Comparison of ENCODE assay signal across 33 mouse cellular contexts in genomic region chr17:29510691-29511090, GRCm38 (mm10). TPM values are rescaled to one million over a fixed set of nuclear protein-coding genes. Genes with fewer than 3 reads are reported as not detected.
DNase-seq lines count a peak whose midpoint lies in the region; ATAC-seq and TF ChIP-seq lines count a peak whose summit lies in the region.
"Had no signal": no experiment of that assay in that cellular context is flagged by ENCODE, and none has a peak within 500 bp of the region (broad histone marks: within the 10 kb centered on the region; RNA-seq: fewer than 3 reads in every experiment).

No protein-coding gene starts in this region.

- peak; percentile 50; the same call in 1 of the 2 replicates for TF ChIP-seq EP300 in CH12.LX (IDR thresholded peaks at IDR 0.05; ENCODE audit: low read length)

- no peaks in the 10 kb centered on the region for H3K9me3 ChIP-seq in CH12.LX (replicated peaks; ENCODE audit: low read length)
- no peaks in the 10 kb centered on the region for H3K9me3 ChIP-seq in liver, embryonic 12.5 days (replicated peaks)
- no peaks in the 10 kb centered on the region for H3K9me3 ChIP-seq in forebrain, embryonic 13.5 days (replicated peaks)
- H3K9me3 ChIP-seq: embryonic facial prominence, embryonic 15.5 days; G1E; lung, embryonic 15.5 days; megakaryocyte, embryonic 14.5 days; neural tube, embryonic 15.5 days; stomach, embryonic 15.5 days had no signal

- H3K27ac ChIP-seq in CH12.LX (ENCODE audit: insufficient read depth, low read depth): no peak overlapping the region
- peak overlapping the region; percentile 90 for H3K27ac ChIP-seq in liver, embryonic 12.5 days
- H3K27ac ChIP-seq in forebrain, embryonic 13.5 days: no peak overlapping the region
- H3K27ac ChIP-seq: embryonic facial prominence, embryonic 15.5 days; layer of hippocampus, adult 2 months; lung, embryonic 15.5 days; neural tube, embryonic 15.5 days; stomach, embryonic 15.5 days had no signal

- TF ChIP-seq POLR2A in CH12.LX (IDR thresholded peaks at IDR 0.05; ENCODE audit: low read depth, low read length): no peak

- H3K4me2 ChIP-seq in CH12.LX (ENCODE audit: insufficient read depth, low read depth, poor library complexity, severe bottlenecking): no peak overlapping the region
- no peak overlapping the region for H3K4me2 ChIP-seq in liver, embryonic 12.5 days
- no peak overlapping the region for H3K4me2 ChIP-seq in forebrain, embryonic 13.5 days
- H3K4me2 ChIP-seq: embryonic facial prominence, embryonic 15.5 days; lung, embryonic 15.5 days; neural tube, embryonic 15.5 days; stomach, embryonic 15.5 days had no signal

- peak; percentile 82 for DNase-seq in 416B (ENCODE audit: low read depth)
- peak; percentile 31 for DNase-seq in CH12.LX (ENCODE audit: extremely low read depth)
- no peak for DNase-seq in kidney, adult 11 months
- no peak for DNase-seq in left cerebral cortex, postnatal 10 days (ENCODE audit: extremely low spot score in 1 of 2, low spot score in 2 of 2)
- DNase-seq in gastrocnemius, postnatal 14 days: no peak
- DNase-seq: adrenal gland, postnatal 36 days; cerebellum, adult 11-12 months; cerebellum, postnatal 25 days; gastrocnemius, postnatal 10 days; heart, postnatal 10 days; kidney, adult 8-10 months; kidney, postnatal 14 days; midbrain, embryonic 14.5 days; right cerebral cortex, postnatal 14 days had no signal

- no peak for TF ChIP-seq RAD21 in CH12.LX (IDR thresholded peaks at IDR 0.05; ENCODE audit: low read depth, low read length)

- H3K4me1 ChIP-seq in CH12.LX (ENCODE audit: control insufficient read depth in 1 of 2, insufficient read depth in 2 of 2): peaks cover 14 to 48% of the 10 kb centered on the region in 2 experiments
- peaks cover 86% of the 10 kb centered on the region for H3K4me1 ChIP-seq in liver, embryonic 12.5 days
- no peaks in the 10 kb centered on the region for H3K4me1 ChIP-seq in forebrain, embryonic 13.5 days

- no peak for ATAC-seq in liver, embryonic 12.5 days
- ATAC-seq in megakaryocyte progenitor cell, adult 5-6 weeks (replicated peaks; ENCODE audit: poor library complexity): peak; percentile 38
- no peak for ATAC-seq in forebrain, embryonic 13.5 days
- ATAC-seq: activated CD4-positive, CD25-positive, alpha-beta regulatory T cell, adult 4 months; inflammation-experienced regulatory T-cells, adult 6 months had no signal

- in situ Hi-C loops in CH12.LX (cut with MboI; ENCODE audit: low pct_ligation_motif_present, low pct_unique_long_range_greater_than_20kb, low sequenced_read_pairs): loop anchor here (5.0 kb wide), 2 partner anchors 248 to 333 kb away; partner anchors contain the start of gene Ppil1

- dilution Hi-C loops in CH12.LX (cut with MboI; ENCODE audit: extremely low pct_ligation_motif_present, extremely low pct_unique_long_range_greater_than_20kb, low sequenced_read_pairs): no loop called here

- no peak overlapping the region for H3K9ac ChIP-seq in CH12.LX (ENCODE audit: insufficient read depth, low read depth)
- H3K9ac ChIP-seq in liver, embryonic 12.5 days: peak overlapping the region; percentile 64
- no peak overlapping the region for H3K9ac ChIP-seq in forebrain, embryonic 13.5 days
- H3K9ac ChIP-seq: embryonic facial prominence, embryonic 15.5 days; lung, embryonic 15.5 days; neural tube, embryonic 15.5 days; stomach, embryonic 15.5 days had no signal

- TF ChIP-seq CTCF in CH12.LX (conservative IDR thresholded peaks at IDR 0.05 in 1 of 2, IDR thresholded peaks at IDR 0.05 in 1 of 2; ENCODE audit: low read depth in 2 of 2, low read length in 2 of 2): no peak

- H3K27me3 ChIP-seq in CH12.LX (replicated peaks): no peaks in the 10 kb centered on the region
- H3K27me3 ChIP-seq in liver, embryonic 12.5 days (replicated peaks): no peaks in the 10 kb centered on the region
- no peaks in the 10 kb centered on the region for H3K27me3 ChIP-seq in forebrain, embryonic 13.5 days
- H3K27me3 ChIP-seq: embryonic facial prominence, embryonic 15.5 days; lung, embryonic 15.5 days; megakaryocyte, embryonic 14.5 days; neural tube, embryonic 15.5 days; stomach, embryonic 15.5 days had no signal

- no peaks in the 10 kb centered on the region for H3K36me3 ChIP-seq in CH12.LX (replicated peaks in 1 of 2; ENCODE audit: control insufficient read depth in 1 of 2, insufficient read depth in 1 of 2, low read length in 1 of 2)
- H3K36me3 ChIP-seq in liver, embryonic 12.5 days: no peaks in the 10 kb centered on the region
- H3K36me3 ChIP-seq in forebrain, embryonic 13.5 days (ENCODE audit: poor library complexity, severe bottlenecking): no peaks in the 10 kb centered on the region
- H3K36me3 ChIP-seq: embryonic facial prominence, embryonic 15.5 days; G1E; lung, embryonic 15.5 days; neural tube, embryonic 15.5 days; stomach, embryonic 15.5 days had no signal

- H3K4me3 ChIP-seq in CH12.LX (replicated peaks in 1 of 3; ENCODE audit: low read depth in 2 of 3, low read length in 2 of 3, poor library complexity in 1 of 3): no peak overlapping the region
- no peak overlapping the region for H3K4me3 ChIP-seq in liver, embryonic 12.5 days
- H3K4me3 ChIP-seq in forebrain, embryonic 13.5 days: no peak overlapping the region
- H3K4me3 ChIP-seq: embryonic facial prominence, embryonic 15.5 days; layer of hippocampus, adult 2 months; lung, embryonic 15.5 days; megakaryocyte, embryonic 14.5 days; myocyte; neural tube, embryonic 15.5 days; stomach, embryonic 15.5 days had no signal

- H3K79me2 ChIP-seq in CH12.LX (replicated peaks; ENCODE audit: control insufficient read depth, extremely low read depth, insufficient read depth, poor library complexity, severe bottlenecking): no peaks in the 10 kb centered on the region

- intact Hi-C loops in left cerebral cortex, postnatal 10 days (cut with DNase I): loop anchor here (5.0 kb wide), 1 partner anchor 243 kb away; the partner anchor contains the start of gene BC004004
- intact Hi-C loops in gastrocnemius, postnatal 14 days (cut with DNase I; ENCODE audit: low total_unique reads): loop anchor here (5.0 kb wide), 1 partner anchor 248 kb away; the partner anchor contains the start of gene Ppil1

- 45% methylated on average over 8 of the region's 8 CpGs for WGBS in liver, embryonic 12.5 days (ENCODE audit: insufficient replicate concordance)
- whole genome bisulfite sequencing in forebrain, embryonic 13.5 days: 74% methylated on average over 8 of the region's 8 CpGs

TF ChIP-seq in CH12.LX, 34 proteins besides CTCF, POLR2A, EP300 and RAD21:
- TF ChIP-seq ETS1 (conservative IDR thresholded peaks at IDR 0.05; ENCODE audit: low read depth, low read length) (peak; percentile 86), IRF4 (IDR thresholded peaks at IDR 0.05; ENCODE audit: low read depth, low read length) (0 out of 2 replicates have a peak, but pooled peaks have one; percentile 7), BHLHE40 (IDR thresholded peaks at IDR 0.05; ENCODE audit: low read depth, low read length) (peak; percentile 92), SMC3 (IDR thresholded peaks at IDR 0.05; ENCODE audit: low read depth, low read length) (no peak), PAX5 (IDR thresholded peaks at IDR 0.05; ENCODE audit: low read length) (no peak), ZNF384 (IDR thresholded peaks at IDR 0.05; ENCODE audit: low read depth, low read length) (no peak), CHD2 (IDR thresholded peaks at IDR 0.05; ENCODE audit: low read length) (0 out of 2 replicates have a peak, but pooled peaks have one; percentile 26), TCF12 (IDR thresholded peaks at IDR 0.05; ENCODE audit: low read depth, low read length) (peak; percentile 51; the same call in 1 of the 2 replicates)

RNA-seq across cellular contexts. Expression of gene Pim1, which starts 20.1 kb away (rescaled TPM):
- total RNA-seq in CH12.LX (2012; rRNA removed) (141 and 178 TPM in 2 replicates), CH12.LX (2014; rRNA removed) (72.7 and 75.8 TPM in 2 replicates)
- 121 and 133 TPM in 2 replicates for polyA plus RNA-seq in CH12.LX (2012; ENCODE audit: insufficient read length, low read depth)
- polyA plus RNA-seq in liver, embryonic 12.5 days (2016; fragmentation: Nextera tagmentation; extraction: Ambion mirVana): 112 and 114 TPM in 2 replicates
- total RNA-seq in megakaryocyte progenitor cell, adult 5-6 weeks (2015): 41.2 and 52.7 TPM in 2 replicates
- 91.2 and 94.5 TPM in 2 replicates for total RNA-seq in megakaryocyte progenitor cell, adult 5-6 weeks (2017)
- 21.0 and 22.0 TPM in 2 replicates for polyA plus RNA-seq in forebrain, embryonic 13.5 days (2015; fragmentation: Nextera tagmentation; extraction: Ambion mirVana)
- total RNA-seq in left cerebral cortex, postnatal 10 days (2021): 1 to 10 TPM; 3.7 to 5.2 TPM
- total RNA-seq in gastrocnemius, postnatal 14 days (2021): 10 to 100 TPM; 17.6 to 18.2 TPM

RNA-seq across cellular contexts. Expression of gene Gm17657, which starts 38.7 kb away (rescaled TPM):
- 0.21 and 0.50 TPM in 2 replicates for total RNA-seq in CH12.LX (2012; rRNA removed)
- not detected in 2 replicates for total RNA-seq in CH12.LX (2014; rRNA removed)
- 0.16 and 0.20 TPM in 2 replicates for polyA plus RNA-seq in CH12.LX (2012; ENCODE audit: insufficient read length, low read depth)
- not detected in 2 replicates for polyA plus RNA-seq in liver, embryonic 12.5 days (2016; fragmentation: Nextera tagmentation; extraction: Ambion mirVana)
- 0.17 TPM in 1 of 2 replicates, not detected in the other for total RNA-seq in megakaryocyte progenitor cell, adult 5-6 weeks (2015)
- total RNA-seq in megakaryocyte progenitor cell, adult 5-6 weeks (2017): not detected in 2 replicates
- polyA plus RNA-seq in forebrain, embryonic 13.5 days (2015; fragmentation: Nextera tagmentation; extraction: Ambion mirVana): not detected in 2 replicates
- not detected for total RNA-seq in left cerebral cortex, postnatal 10 days (2021)
- total RNA-seq in gastrocnemius, postnatal 14 days (2021): not detected
- total RNA-seq: adrenal gland, postnatal 36 days; gastrocnemius, postnatal 10 days; heart, adult 8-10 months; heart, postnatal 10 days; layer of hippocampus, adult 2 months; left cerebral cortex, adult 18-20 months had no signal
- polyA plus RNA-seq: embryonic facial prominence, embryonic 15.5 days; G1E; hindbrain, embryonic 11.5 days; limb, embryonic 11.5 days; lung, embryonic 15.5 days; midbrain, embryonic 14.5 days; myocyte; neural tube, embryonic 15.5 days; spleen, adult 2 months; stomach, embryonic 15.5 days; thymus, postnatal 0 days had no signal

RNA-seq across cellular contexts. Expression of gene Tbc1d22b, which starts 38.9 kb away (rescaled TPM):
- 6.6 and 7.3 TPM in 2 replicates for total RNA-seq in CH12.LX (2012; rRNA removed)
- 3.1 and 3.8 TPM in 2 replicates for total RNA-seq in CH12.LX (2014; rRNA removed)
- polyA plus RNA-seq in CH12.LX (2012; ENCODE audit: insufficient read length, low read depth): 13.4 and 17.3 TPM in 2 replicates
- 7.4 and 7.9 TPM in 2 replicates for polyA plus RNA-seq in liver, embryonic 12.5 days (2016; fragmentation: Nextera tagmentation; extraction: Ambion mirVana)
- total RNA-seq in megakaryocyte progenitor cell, adult 5-6 weeks (2015): 21.7 and 24.8 TPM in 2 replicates
- 9.3 and 11.3 TPM in 2 replicates for total RNA-seq in megakaryocyte progenitor cell, adult 5-6 weeks (2017)
- 17.7 and 20.1 TPM in 2 replicates for polyA plus RNA-seq in forebrain, embryonic 13.5 days (2015; fragmentation: Nextera tagmentation; extraction: Ambion mirVana)
- 10 to 100 TPM; 47.1 to 48.1 TPM for total RNA-seq in left cerebral cortex, postnatal 10 days (2021)
- total RNA-seq in gastrocnemius, postnatal 14 days (2021): 1 to 10 TPM; 8.0 to 8.2 TPM

RNA-seq across cellular contexts. Expression of gene Tmem217, which starts 41.5 kb away (rescaled TPM):
- total RNA-seq in CH12.LX (2012; rRNA removed) (0.76 and 0.97 TPM in 2 replicates), CH12.LX (2014; rRNA removed) (not detected in 2 replicates)
- polyA plus RNA-seq in CH12.LX (2012; ENCODE audit: insufficient read length, low read depth): 0.26 TPM in 1 of 2 replicates, not detected in the other
- 0.67 and 0.68 TPM in 2 replicates for polyA plus RNA-seq in liver, embryonic 12.5 days (2016; fragmentation: Nextera tagmentation; extraction: Ambion mirVana)
- total RNA-seq in megakaryocyte progenitor cell, adult 5-6 weeks (2015): not detected in 2 replicates
- 0.10 TPM in 1 of 2 replicates, not detected in the other for total RNA-seq in megakaryocyte progenitor cell, adult 5-6 weeks (2017)
- polyA plus RNA-seq in forebrain, embryonic 13.5 days (2015; fragmentation: Nextera tagmentation; extraction: Ambion mirVana): 1.2 and 1.3 TPM in 2 replicates
- not detected for total RNA-seq in left cerebral cortex, postnatal 10 days (2021)
- total RNA-seq in gastrocnemius, postnatal 14 days (2021): not detected
- total RNA-seq: adrenal gland, postnatal 36 days; gastrocnemius, postnatal 10 days; heart, adult 8-10 months; heart, postnatal 10 days; layer of hippocampus, adult 2 months; left cerebral cortex, adult 18-20 months had no signal
- polyA plus RNA-seq: G1E; myocyte; spleen, adult 2 months had no signal

Comparison
In these comparisons a context has a peak if more than half of its experiments do, and no peak if none do; other contexts are left out.
1. DNase-seq: peak in 416B (single experiment) and CH12.LX (single experiment); none in kidney, adult 11 months (single experiment), left cerebral cortex, postnatal 10 days (0 of 2) and gastrocnemius, postnatal 14 days (single experiment).